Mouse (Mus musculus) monocyte, adult 5-6 weeks (primary cell): ENCODE data around the gene Tub. TPM values are rescaled to one million over a fixed set of nuclear protein-coding genes. Genes with fewer than 3 reads are reported as not detected.

Experiments
- ATAC-seq: fragments of 153-309, 156-312 bp; replicated peaks from 2 replicates; pipeline ENCODE4 v1.8.0; 2017; ENCODE audit warnings: mild to moderate bottlenecking; ENCODE audit not compliant: low TSS enrichment, insufficient number of reproducible peaks, severe bottlenecking, poor library complexity, low FRiP score
- total RNA-seq: library from RNA; stranded (forward); fragments of 200-1000, 200-491, 200-594 nt; gene quantifications from 3 replicates; pipeline ENCODE4 v1.2.3, GENCODE M21; 2017

The Tub gene
- total RNA-seq, 1 experiment from 2014 or later = 0.19 TPM

GRCm38 (mm10) chr7:109019243-109019642, 69.1 kb downstream of the Tub start:
- no peak; the same call in 1 of the 2 replicates for ATAC-seq

DNA sequence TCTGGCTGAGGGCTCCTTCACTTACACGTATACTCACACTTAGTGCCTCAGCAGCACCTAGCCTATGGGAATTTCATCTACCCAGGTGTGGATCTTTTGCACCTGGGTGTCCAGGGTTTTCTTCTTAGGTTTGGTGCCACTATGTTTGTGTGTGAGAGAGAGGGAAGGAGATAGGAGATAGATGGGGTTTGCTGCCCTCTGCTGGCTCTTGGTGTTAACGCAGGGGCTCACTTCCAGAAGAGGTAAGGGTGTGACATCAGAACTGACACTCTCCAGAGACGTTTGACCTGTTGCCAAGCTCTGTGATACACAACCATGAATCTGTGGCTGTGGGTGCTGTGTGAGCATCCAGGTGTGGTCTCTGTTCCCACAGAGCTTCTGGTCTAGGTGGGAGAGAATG, 71.3 kb downstream of the Tub start:
- no peak for ATAC-seq

DNA sequence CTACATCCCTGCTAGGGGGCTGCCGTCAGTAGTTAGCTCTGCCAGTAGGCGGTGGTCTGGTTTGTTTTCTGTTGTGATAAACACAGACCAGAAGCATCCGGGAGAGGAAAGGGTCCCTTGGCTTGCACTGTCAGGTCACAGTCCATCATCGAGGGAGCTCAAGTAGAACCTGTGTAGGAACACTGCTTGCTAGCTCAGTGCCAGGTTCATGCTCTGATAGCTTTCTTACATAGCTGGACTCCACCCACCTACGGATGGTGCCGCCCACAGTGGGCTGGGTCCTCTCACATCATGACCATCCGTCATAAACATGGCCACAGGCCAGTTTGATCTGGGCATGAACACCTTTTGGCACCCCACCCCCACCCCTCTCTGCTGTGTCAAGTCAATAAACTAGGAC, 75.6 kb downstream of the Tub start:
- no peak for ATAC-seq

GRCm38 (mm10) chr7:109026976-109027375, 76.8 kb downstream of the Tub start:
- no peak for ATAC-seq

GRCm38 (mm10) chr7:109027721-109028120, 77.6 kb downstream of the Tub start:
- no peak for ATAC-seq

DNA sequence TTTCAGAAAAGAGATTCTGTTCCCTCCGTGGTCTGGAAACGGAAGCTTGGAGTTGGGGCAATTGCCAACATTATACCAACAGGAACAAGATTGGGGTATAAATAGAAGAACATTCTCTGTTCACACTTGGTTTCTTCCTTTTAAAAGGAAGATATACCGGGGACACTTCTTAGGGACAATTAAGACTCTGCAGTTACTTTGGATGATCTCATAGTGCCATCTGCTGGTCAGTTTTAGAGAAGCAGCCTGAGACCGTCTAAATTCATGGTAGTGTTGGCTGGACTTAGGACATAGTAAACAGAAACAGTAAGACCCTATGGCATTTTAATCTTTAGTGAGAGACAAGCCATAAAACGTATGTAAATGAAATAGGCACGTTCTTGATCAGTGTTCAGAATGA, 78.1 kb downstream of the Tub start:
- no peak for ATAC-seq

GRCm38 (mm10) chr7:109029961-109030465, 79.9 kb downstream of the Tub start:
- ATAC-seq = no peak

GRCm38 (mm10) chr7:109031331-109031730, 81.2 kb downstream of the Tub start:
- no peak for ATAC-seq

DNA sequence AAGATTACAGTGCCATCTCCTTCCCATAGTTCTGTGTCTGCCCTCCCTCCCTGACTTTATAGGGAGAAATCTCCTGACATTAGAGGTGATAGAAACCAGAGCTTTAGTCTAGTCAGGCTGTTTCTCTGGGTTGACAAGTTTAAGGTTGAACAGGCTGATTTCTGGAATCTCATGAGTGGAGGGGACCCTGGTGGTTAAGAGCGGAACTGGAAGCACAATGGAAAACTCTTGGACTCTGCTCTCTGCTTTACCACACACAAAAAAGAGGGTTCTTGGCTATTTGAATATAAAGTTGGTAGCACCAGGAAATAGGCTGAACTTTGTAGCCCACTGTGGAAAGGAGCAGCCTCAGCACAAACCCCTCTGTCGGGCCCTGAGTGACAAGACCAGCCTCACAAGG, 81.9 kb downstream of the Tub start:
- ATAC-seq = no peak

DNA sequence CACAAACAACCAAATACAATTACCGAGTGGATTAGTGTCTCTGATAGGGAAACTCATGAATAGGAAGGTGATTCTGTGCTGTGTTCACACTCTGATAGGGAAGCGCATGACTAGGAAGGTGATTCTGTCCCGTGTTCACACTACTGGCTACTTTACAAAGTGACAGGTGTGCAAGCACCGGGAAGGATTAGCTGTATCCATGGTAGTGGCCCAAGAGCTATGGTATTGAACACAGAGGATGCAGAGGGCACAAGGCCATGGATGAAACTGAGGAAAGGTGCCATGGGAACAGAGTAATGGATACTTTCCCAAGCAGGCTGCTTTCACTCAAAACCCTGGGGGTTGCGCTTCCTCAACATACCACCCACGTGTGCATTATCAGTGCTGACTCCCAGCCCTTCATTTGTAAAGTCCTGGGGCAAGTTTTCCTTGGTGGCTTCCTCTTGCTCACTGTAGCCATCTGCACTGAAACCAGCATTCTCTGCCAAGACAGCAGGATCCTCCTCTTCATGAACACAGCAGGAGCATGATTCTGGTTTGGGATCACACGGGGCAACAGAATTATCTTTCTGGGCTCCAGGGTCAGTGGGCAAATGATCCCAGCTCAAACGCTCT, 88.1 kb downstream of the Tub start:
- ATAC-seq = no peak

DNA sequence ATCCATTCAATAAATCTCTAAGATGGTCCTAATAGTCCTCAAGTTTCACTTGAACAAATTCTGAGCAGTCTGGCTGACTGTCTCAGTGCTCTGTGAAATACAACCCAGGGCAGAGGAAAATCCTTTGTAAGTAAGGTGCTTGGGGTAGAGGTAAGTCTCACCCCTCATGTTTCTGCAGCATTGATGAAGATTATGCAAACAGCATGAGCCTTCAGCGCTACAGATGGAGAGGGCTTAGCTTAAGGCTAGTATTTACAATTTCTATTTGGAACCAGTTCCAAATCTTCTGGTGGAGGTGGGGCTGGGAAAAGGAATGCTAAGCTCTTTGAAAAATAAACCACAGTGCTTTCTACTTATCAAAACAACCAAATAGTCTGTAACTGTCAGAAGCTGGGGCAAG, 88.8 kb downstream of the Tub start:
- no peak for ATAC-seq

DNA sequence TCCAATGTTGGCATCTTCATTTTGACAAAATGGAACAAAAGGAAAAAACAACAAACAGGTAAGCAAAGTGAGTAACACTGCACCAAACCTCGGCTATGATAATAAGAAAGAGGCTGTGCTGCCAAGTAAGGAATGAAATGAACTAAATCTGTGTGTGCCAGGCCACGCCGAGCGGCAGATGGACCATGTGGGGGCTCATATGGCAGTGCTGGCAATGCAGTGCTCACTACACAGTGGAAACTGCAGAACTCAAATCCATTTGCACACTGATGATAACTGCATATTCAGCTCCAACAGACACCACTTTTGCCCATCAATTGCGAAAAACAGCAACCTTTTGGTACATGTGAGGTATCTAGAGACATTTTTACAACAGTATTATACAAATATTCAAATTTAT, 89.3 kb downstream of the Tub start:
- ATAC-seq = no peak

- no peak for ATAC-seq
Observed at GRCm38 (mm10) chr7:109045876-109046275, 95.7 kb downstream of the Tub start.

DNA sequence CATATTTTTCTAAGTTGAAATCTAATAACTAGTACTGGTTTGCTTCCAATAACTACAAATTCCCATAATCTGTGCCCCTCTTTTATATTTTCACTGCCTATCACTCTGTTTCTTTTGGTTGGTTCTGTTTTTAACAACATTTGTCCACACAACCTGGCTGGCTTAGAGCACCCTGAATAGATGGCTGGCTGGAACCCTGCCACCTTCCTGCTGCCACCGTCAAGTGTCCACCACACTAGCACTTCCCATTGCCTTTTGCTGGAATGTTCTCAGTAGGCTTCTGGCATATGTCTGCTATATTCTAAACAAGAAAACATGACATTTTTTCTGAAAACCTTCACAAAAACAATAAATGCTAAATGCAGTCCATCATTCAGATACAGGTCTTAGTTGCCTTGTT, 100.7 kb downstream of the Tub start:
- no peak for ATAC-seq

- no peak for ATAC-seq
Observed at GRCm38 (mm10) chr7:109059536-109059935, 109.4 kb downstream of the Tub start.

GRCm38 (mm10) chr7:109069641-109070040, 119.5 kb downstream of the Tub start:
- no peak for ATAC-seq

DNA sequence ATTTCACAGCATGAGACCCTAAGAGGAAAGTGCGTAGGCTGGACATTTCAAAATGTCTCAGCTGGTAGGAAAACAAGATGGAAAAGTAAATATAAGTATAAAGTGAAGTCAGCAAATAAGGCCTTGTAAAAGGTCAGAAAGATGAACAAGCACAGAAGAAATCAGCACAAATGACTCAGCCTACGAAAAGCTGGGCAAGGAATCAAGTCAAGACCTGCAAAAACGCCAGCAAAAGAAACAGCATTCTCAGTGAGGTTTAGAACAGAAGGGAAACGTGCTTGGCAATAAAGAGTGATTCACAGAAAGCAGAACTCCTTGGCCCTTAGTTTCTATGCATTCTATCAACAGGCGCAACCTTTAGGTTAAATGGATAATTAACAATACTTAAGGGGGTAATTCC, 122.2 kb downstream of the Tub start:
- ATAC-seq = no peak

- ATAC-seq = no peak
Observed at GRCm38 (mm10) chr7:109082269-109083112, 132.4 kb downstream of the Tub start.

DNA sequence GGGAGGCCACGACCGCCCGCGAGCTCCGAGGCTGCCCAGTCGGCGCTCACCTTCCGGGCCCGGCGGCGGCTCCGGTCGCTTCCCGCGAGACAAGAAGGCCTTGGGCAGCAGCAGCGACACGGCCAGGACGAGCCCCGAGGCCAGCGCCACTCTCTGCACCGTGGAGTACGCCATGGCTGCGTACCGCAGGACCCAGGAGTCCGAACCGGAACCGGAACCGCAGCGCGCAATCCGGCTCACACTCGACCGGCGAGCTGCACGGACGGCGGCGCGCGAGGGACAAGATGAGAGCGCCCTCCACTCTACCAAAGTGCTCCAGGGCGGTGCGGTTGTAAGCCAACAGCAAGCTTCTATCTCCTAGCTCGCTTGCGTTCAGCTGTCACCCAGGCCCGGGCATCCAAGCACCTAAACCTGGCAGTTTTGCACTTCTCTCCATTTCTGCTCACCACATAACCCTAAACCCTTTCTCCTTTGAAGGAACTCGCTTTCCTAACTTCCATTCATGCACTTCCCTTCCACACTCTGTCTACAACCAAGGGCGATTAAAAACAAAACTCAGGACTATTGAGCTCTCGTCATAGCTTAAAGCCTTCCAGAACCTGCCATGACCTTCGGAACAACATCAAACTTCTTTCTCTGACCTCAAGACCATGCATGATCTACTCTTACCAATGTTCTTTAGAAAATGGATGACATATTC, 133.1 kb downstream of the Tub start, which contains the start of gene Ric3:
Ric3 (minus strand) TSS at position 219 of the 700 bp plus-strand sequence.
- no peak for ATAC-seq

DNA sequence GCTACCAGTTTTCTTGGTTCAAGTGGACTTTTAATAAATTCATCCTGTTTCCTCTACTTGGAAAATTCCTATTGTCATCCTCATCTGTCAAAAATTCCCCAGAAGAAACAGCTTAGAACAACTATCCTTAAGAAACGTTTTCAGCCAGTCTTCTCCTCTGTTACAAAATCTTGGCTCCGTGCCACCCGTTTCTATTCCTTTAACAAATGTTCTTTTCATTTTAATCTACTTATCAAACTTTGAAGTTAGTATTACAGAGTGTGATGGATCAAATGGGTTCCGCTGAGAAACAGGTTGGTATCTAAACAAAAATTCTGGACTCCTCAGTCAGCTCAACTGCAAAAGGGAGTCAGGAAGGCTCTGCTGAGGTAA, 133.7 kb downstream of the Tub start:
- no peak for ATAC-seq
